Mouse (Mus musculus): ENCODE measurements around the gene Atcay. TPM values are rescaled to one million over a fixed set of nuclear protein-coding genes. Genes with fewer than 3 reads are reported as not detected.

The Atcay gene
- total RNA-seq, 2 experiments from 2014 or later: 196 to 211 TPM

- no peak for DNase-seq (ENCODE audit: low spot score in 2 of 2)
- intact Hi-C loops (cut with DNase I): no loop called here
These were observed 26.5 kb downstream of the Atcay start for GRCm38 (mm10) chr10:81204137-81204536.

DNA sequence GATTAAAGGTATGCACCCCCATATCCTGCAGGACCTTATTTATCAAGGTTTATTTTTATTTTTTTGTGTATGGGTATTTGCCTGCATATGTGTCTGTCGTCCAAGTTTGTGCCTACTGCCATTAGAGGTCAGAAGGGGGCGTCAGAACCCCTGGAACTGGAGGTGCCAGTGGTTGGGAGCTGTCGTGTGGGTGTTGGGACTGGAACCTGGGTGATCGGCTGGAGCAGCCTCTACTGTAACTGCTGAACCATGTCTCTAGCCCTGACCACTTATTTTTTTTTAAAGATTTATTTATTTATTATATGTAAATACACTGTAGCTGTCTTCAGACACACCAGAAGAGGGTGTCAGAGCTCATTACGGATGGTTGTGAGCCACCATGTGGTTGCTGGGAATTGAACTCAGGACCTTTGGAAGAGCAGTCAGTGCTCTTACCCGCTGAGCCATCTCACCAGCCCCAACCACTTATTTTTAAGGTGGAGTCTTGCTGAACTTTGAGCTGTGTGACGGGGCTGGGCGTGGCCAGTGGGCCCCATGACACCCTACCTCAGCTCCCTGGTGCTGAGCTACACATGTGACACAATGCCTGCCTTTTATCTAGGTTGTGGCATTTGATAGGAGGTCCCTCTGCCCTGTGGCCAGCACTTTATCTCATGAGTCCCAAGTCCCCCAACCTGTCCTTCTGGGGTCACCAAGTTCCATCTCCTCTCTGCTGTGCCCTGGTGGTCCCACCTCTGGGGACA lies 27.5 kb downstream of the Atcay start:
- DNase-seq (ENCODE audit: low spot score in 2 of 2): no peak
- intact Hi-C loops (cut with DNase I): no loop called here

DNA sequence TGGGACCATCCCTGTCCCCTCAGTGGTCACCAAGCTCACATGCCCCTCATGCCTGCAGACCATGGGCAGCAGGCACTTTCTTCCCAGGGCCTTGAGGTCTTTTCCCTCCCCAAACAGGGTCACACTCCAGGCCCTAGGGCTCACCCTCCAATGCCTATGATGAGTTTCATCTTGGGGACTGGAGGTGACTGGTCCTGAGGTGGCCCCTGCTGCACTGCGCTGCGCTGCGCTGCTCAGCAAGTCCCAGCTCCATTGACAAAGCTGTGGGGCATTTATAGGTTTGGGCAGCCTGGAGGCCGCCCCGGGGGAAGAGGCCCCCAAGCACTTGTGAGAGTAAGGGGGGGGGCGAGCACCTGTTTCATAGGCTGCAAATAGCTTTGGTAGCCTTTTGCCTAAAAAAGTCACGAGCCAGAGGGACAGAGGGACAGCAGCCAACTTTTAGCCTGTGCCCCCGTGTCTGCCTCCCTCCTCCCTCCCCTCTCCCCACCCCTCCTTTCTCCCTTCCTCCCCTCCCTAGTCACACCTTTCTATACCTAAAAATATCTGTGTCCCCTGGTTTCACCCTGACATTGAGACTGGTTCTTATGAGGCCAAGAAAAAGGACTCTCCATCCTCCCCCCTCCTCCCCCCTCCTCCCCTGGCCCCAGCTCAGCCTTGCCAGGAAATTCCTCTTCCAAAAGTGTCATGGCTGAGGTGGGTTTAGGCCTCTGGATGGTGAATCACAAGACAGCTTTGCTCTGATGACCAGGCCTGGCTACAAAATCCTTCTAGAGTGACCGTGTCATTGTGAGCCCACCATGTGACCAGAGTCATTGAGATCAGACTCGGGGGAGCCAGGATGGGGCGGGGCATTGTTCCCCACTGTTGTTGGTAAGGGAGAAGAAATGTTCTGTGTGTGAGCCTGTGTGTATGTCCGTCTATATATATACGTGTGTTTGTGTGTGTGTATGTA lies 28.6 kb downstream of the Atcay start, which contains the start of gene Nmrk2:
Gene Nmrk2 (minus strand): TSS at position 245 of the 952 bp plus-strand sequence.
- DNase-seq (ENCODE audit: low spot score in 2 of 2): no peak
- intact Hi-C loops (cut with DNase I): no loop called here

GRCm38 (mm10) chr10:81200605-81201287 lies 29.9 kb downstream of the Atcay start:
- DNase-seq (ENCODE audit: low spot score in 2 of 2): no peak
- intact Hi-C loops (cut with DNase I): no loop called here

GRCm38 (mm10) chr10:81200141-81200540 lies 30.5 kb downstream of the Atcay start:
- intact Hi-C loops (cut with DNase I): no loop called here
- no peak for DNase-seq (ENCODE audit: low spot score in 2 of 2)

GRCm38 (mm10) chr10:81198990-81199389 lies 31.6 kb downstream of the Atcay start:
- no peak for DNase-seq (ENCODE audit: low spot score in 2 of 2)
- intact Hi-C loops (cut with DNase I): loop anchor here (5.0 to 10.0 kb wide), 2 partner anchors 43 to 246 kb away; no protein-coding TSS in a partner anchor

DNA sequence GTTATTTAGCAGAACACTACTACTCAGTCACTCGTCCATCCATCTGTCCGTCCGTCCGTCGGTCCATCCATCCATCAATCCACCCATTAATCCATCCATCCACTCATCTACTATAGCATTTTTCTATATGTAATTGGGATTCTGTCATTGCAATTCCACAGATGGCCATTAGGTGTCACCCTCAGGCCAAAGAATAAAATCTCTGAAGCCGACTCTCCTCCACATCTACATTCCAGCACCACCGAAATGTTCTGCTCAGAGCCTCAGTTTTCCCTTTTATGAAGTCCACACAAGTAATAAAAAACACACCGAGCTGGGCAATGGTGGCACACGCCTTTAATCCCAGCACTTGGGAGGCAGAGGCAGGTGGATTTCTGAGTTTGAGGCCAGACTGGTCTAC lies 32.4 kb downstream of the Atcay start:
- intact Hi-C loops (cut with DNase I): loop anchor here (5.0 to 10.0 kb wide), 2 partner anchors 44 to 247 kb away; no protein-coding TSS in a partner anchor
- peak; percentile 81 to 83 for DNase-seq (ENCODE audit: low spot score in 2 of 2)

GRCm38 (mm10) chr10:81197305-81197704 lies 33.3 kb downstream of the Atcay start:
- intact Hi-C loops (cut with DNase I): loop anchor here (5.0 to 10.0 kb wide), 2 partner anchors 45 to 247 kb away; no protein-coding TSS in a partner anchor
- DNase-seq (ENCODE audit: low spot score in 2 of 2): no peak

DNA sequence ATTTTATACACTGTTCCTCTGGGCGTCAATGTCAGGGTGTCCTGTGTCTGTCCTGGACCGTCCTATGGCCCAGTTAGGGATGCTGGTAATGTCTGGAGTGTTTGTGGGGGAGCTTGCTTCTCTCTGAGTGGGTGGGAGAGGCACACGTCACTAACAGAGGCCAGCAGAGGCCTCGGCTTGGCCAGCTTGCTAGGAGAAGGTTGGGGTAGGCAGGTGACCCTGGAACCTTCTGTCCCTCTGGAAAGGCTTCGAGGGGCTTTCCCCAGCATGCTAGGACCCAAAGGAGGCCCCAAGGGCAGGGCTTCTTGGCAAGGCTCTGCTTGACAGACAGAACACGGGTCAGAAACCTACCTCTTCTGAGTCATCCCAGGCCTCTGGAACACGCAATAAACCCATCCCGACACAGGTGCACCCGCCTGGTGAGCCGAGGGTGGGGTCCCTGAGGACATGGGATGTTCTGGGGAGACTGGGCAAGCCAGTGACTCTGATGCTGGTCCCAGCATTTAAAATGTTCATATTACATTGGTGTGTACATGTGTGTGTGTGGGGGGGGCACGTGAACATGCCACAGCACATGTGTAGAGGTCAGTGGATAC lies 34.1 kb downstream of the Atcay start:
- DNase-seq (ENCODE audit: low spot score in 2 of 2): no peak
- intact Hi-C loops (cut with DNase I): loop anchor here (5.0 to 10.0 kb wide), 2 partner anchors 46 to 248 kb away; no protein-coding TSS in a partner anchor

DNA sequence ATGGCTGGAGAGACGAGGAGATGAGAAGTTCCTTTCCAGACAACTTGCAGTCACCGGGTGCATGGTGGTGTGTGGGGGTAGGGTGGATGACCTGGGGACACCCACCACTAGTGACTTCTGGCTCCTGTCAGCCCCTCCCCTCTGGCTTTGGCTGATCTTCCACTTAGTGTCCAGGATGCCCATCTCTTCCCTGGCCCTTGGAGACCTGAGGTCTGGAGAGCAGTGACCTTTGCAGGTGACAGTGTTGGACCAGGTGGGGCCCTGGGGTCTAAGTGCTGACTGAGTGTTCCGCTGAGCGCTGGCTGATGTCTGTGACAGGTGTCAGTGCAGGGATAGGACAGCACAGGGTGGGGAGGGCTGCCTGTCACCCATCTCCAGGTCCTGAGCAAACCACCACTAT lies 35.3 kb downstream of the Atcay start:
- no peak for DNase-seq (ENCODE audit: low spot score in 2 of 2)
- intact Hi-C loops (cut with DNase I): loop anchor here (5.0 to 10.0 kb wide), 2 partner anchors 47 to 250 kb away; no protein-coding TSS in a partner anchor

- intact Hi-C loops (cut with DNase I): loop anchor here (10.0 kb wide), 1 partner anchor 251 kb away; no protein-coding TSS in a partner anchor
- DNase-seq (ENCODE audit: low spot score in 2 of 2): peak in 1 of 2 experiments; percentile 44
These were observed 36.5 kb downstream of the Atcay start for GRCm38 (mm10) chr10:81193991-81194774.

DNA sequence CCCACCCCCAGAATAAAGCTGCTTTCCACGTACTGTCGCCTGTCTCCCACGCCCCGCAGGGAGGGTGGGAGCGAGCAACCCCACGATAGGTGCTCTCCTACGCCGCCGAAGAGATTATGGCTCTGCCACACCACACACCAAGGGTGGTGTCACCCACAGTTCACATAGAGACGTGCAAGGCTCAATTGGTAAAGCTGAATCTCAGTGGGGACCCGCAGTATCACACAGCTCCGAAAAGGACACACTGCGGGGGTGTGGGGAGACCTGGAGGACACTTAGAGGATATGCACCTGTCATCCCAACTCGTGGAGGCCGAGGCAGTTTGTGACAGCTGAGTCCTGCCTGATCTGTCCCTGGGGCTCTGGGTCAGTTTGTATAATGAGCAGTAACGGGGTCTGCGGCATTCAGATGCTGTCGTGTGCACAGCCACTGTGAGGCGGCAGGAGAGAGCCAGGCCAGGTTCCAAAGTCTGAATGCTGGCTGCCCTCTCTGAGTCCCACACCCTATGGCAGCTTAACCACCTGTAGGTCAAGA lies 37.6 kb downstream of the Atcay start:
- DNase-seq (ENCODE audit: low spot score in 2 of 2): no peak
- intact Hi-C loops (cut with DNase I): loop anchor here (10.0 kb wide), 1 partner anchor 252 kb away; no protein-coding TSS in a partner anchor

DNA sequence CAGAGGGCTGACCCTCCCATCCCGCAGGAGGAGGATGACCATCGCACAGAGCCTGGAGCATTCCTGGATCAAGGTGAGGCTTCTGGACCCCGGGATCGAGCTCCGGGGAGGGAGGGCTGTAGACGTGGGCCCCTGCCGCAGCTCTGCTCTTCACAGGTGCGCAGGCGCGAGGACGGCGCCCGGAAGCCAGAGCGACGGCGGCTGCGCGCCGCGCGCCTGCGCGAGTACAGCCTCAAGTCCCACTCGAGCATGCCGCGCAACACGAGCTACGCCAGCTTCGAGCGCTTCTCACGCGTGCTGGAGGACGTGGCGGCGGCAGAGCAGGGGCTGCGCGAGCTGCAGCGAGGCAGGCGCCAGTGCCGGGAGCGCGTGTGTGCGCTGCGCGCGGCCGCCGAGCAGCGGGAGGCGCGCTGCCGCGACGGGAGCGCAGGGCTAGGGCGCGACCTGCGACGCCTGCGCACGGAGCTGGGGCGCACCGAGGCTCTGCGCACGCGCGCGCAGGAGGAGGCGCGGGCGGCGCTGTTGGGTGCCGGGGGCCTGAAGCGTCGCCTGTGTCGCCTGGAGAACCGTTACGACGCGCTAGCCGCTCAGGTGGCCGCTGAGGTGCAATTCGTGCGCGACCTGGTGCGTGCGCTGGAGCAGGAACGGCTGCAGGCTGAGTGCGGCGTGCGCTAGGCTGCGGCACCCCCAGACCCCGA lies 38.2 kb downstream of the Atcay start:
- intact Hi-C loops (cut with DNase I): loop anchor here (10.0 kb wide), 1 partner anchor 252 kb away; no protein-coding TSS in a partner anchor
- peak; percentile 88 to 94 for DNase-seq (ENCODE audit: low spot score in 2 of 2)

GRCm38 (mm10) chr10:81191342-81191982 lies 39.2 kb downstream of the Atcay start:
- DNase-seq (ENCODE audit: low spot score in 2 of 2): no peak
- intact Hi-C loops (cut with DNase I): loop anchor here (10.0 kb wide), 1 partner anchor 253 kb away; no protein-coding TSS in a partner anchor

GRCm38 (mm10) chr10:81190912-81191321 lies 39.7 kb downstream of the Atcay start:
- intact Hi-C loops (cut with DNase I): loop anchor here (10.0 kb wide), 1 partner anchor 254 kb away; no protein-coding TSS in a partner anchor

GRCm38 (mm10) chr10:81190236-81190911 lies 40.3 kb downstream of the Atcay start:
- intact Hi-C loops (cut with DNase I): loop anchor here (10.0 kb wide), 1 partner anchor 254 kb away; no protein-coding TSS in a partner anchor
- DNase-seq (ENCODE audit: low spot score in 2 of 2): no peak

More at GRCm38 (mm10) chr10:81190912-81191321, 39.7 kb downstream of the Atcay start:
- DNase-seq (ENCODE audit: low spot score in 2 of 2): no peak

All from left cerebral cortex, postnatal 14 days (tissue).